Mouse (Mus musculus): ENCODE data around the gene 4933402N03Rik. TPM values are rescaled to one million over a fixed set of nuclear protein-coding genes. Genes with fewer than 3 reads are reported as not detected.

Gene 4933402N03Rik
- not detected for total RNA-seq (2023)

DNA sequence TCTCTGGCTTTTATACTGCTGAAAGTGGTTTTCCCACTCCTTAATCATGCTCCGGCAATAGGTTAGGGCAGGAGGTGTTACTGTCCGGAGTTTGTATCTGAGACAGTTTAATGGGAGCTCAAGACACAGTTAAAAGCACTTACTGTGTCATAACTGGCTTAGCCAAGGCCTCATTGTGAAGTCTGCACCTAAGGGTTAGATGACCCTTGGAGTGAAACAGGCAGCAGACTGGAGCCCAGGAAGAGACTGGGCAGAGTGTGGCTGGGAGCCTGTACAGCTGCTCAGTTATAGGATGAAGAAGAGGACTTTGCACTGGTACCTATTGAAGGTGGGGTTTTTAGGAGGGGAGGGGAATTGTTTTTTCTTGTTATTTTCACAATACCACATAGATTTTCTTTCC, at the start of gene 4933402N03Rik:
Gene 4933402N03Rik, minus strand, starts transcription at position 101 of the 400 bp plus-strand sequence.

DNA sequence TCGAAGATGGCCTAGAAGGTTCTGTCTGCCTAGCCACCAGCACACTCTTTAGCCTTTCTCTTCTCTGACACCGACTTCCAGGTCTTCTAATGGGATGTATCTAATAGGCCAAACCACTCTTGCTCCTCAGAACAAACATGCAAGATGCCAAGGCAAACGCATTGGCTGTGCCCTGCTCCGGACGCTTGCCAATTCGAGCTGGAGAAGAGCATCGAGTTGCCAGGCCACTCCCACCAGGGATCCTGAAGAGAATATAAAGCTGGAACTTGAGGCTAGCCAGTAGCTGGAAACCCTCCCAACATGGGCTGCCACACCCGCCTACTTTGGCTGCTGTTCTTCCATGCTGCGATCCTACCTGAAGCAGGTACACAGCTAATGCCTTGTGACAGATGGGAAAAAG, 28.0 kb upstream of the 4933402N03Rik start, which contains the start of gene 5430419D17Rik:
Gene 5430419D17Rik, plus strand, starts transcription at position 282 of the 400 bp plus-strand sequence.

Other genes with a start within 250 kb of the 4933402N03Rik start
- 1.6 TPM for gene Htra1, start 210.2 kb downstream of the 4933402N03Rik start, total RNA-seq (2023)
- gene Dmbt1, start 114.3 kb downstream of the 4933402N03Rik start, total RNA-seq (2023), result 20.5 TPM
- not detected for gene 5430419D17Rik, start 28.1 kb upstream of the 4933402N03Rik start, total RNA-seq (2023)
- not detected for gene Cuzd1, start 176.0 kb upstream of the 4933402N03Rik start, total RNA-seq (2023)
- gene Fam24b, start 183.2 kb upstream of the 4933402N03Rik start, total RNA-seq (2023), result not detected
- gene Fam24a, start 187.6 kb upstream of the 4933402N03Rik start, total RNA-seq (2023), result not detected
- 20.5 TPM for gene 2310057M21Rik, start 216.4 kb upstream of the 4933402N03Rik start, total RNA-seq (2023)
- gene Pstk, start 224.8 kb upstream of the 4933402N03Rik start, total RNA-seq (2023), result 37.4 TPM